Mouse (Mus musculus) gastrocnemius, postnatal 14 days (tissue): Measurements from ENCODE around the gene Gsg1l. TPM values are rescaled to one million over a fixed set of nuclear protein-coding genes. Genes with fewer than 3 reads are reported as not detected.

Experiments used
- DNase-seq: peaks from one replicate; pipeline ENCODE4 v3.0.0; 2021; ENCODE audit warnings: mixed read lengths
- intact Hi-C: fragments of 180-260 bp; cut with DNase I; formaldehyde crosslinking; loops from one replicate; pipeline ENCODE4 v1.15.1; 2025; ENCODE audit warnings: low total_unique reads
- total RNA-seq, 2 experiments: library from RNA; stranded (reverse); gene quantifications; 2 replicates each; pipeline ENCODE4 v1.2.3; 2021

Gsg1l gene
- total RNA-seq, 2 experiments from 2014 or later, result 0.06 to 0.16 TPM

GRCm38 (mm10) chr7:125887124-125887523, 195.1 kb downstream of the Gsg1l start:
- intact Hi-C loops, result no loop called here
- DNase-seq, result no peak

- no peak for DNase-seq
- intact Hi-C loops, result no loop called here
Observed at GRCm38 (mm10) chr7:125886116-125886680, 196.0 kb downstream of the Gsg1l start.

- no peak for DNase-seq
- intact Hi-C loops, result no loop called here
Observed at GRCm38 (mm10) chr7:125883232-125883631, 199.0 kb downstream of the Gsg1l start.

- intact Hi-C loops, result no loop called here
- DNase-seq, result no peak
Observed at GRCm38 (mm10) chr7:125878040-125878439, 204.2 kb downstream of the Gsg1l start.

- no peak for DNase-seq
- intact Hi-C loops, result no loop called here
Observed at GRCm38 (mm10) chr7:125873971-125874495, 208.2 kb downstream of the Gsg1l start.

GRCm38 (mm10) chr7:125872874-125873273, 209.3 kb downstream of the Gsg1l start:
- intact Hi-C loops, result no loop called here
- no peak for DNase-seq

GRCm38 (mm10) chr7:125872202-125872580, 210.0 kb downstream of the Gsg1l start:
- DNase-seq, result no peak
- intact Hi-C loops, result no loop called here

GRCm38 (mm10) chr7:125871404-125872201, 210.6 kb downstream of the Gsg1l start:
- intact Hi-C loops, result no loop called here
- DNase-seq, result no peak

GRCm38 (mm10) chr7:125868570-125868969, 213.6 kb downstream of the Gsg1l start:
- intact Hi-C loops, result no loop called here
- no peak for DNase-seq

- intact Hi-C loops, result no loop called here
Observed at GRCm38 (mm10) chr7:125865234-125865633, 217.0 kb downstream of the Gsg1l start.

GRCm38 (mm10) chr7:125864026-125864425, 218.2 kb downstream of the Gsg1l start:
- intact Hi-C loops, result no loop called here
- no peak for DNase-seq

More at GRCm38 (mm10) chr7:125865234-125865633, 217.0 kb downstream of the Gsg1l start:
- DNase-seq, result no peak

- intact Hi-C loops, result no loop called here
- DNase-seq, result no peak
Observed at GRCm38 (mm10) chr7:125860421-125860820, 221.8 kb downstream of the Gsg1l start.

- intact Hi-C loops, result no loop called here
- DNase-seq, result no peak
Observed at GRCm38 (mm10) chr7:125859564-125859963, 222.6 kb downstream of the Gsg1l start.

- intact Hi-C loops, result no loop called here
- DNase-seq, result no peak
Observed at GRCm38 (mm10) chr7:125847528-125847866, 234.7 kb downstream of the Gsg1l start.

GRCm38 (mm10) chr7:125846866-125847527, 235.2 kb downstream of the Gsg1l start:
- intact Hi-C loops, result no loop called here
- peak; percentile 33 for DNase-seq

- no peak for DNase-seq
- intact Hi-C loops, result no loop called here
Observed at GRCm38 (mm10) chr7:125845611-125846010, 236.6 kb downstream of the Gsg1l start.

GRCm38 (mm10) chr7:125838078-125838742, 244.0 kb downstream of the Gsg1l start:
- DNase-seq, result no peak
- intact Hi-C loops, result no loop called here

- intact Hi-C loops, result no loop called here
- DNase-seq, result no peak
Observed at GRCm38 (mm10) chr7:125833471-125833870, 248.7 kb downstream of the Gsg1l start.

GRCm38 (mm10) chr7:125832767-125833166, 249.4 kb downstream of the Gsg1l start:
- intact Hi-C loops, result no loop called here
- no peak for DNase-seq

- DNase-seq, result no peak
Observed at GRCm38 (mm10) chr7:125829121-125829666, 253.0 kb downstream of the Gsg1l start.

More at GRCm38 (mm10) chr7:125829121-125829666, 253.0 kb downstream of the Gsg1l start:
- intact Hi-C loops, result no loop called here
